Mouse (Mus musculus) myocyte (in vitro differentiated cells): ENCODE results near the gene Taf3. TPM values are rescaled to one million over a fixed set of nuclear protein-coding genes. Genes with fewer than 3 reads are reported as not detected.

Source experiments
- H3K27me3 ChIP-seq: one replicate; pipeline ENCODE4 v1.6.1; 2011; ENCODE audit not compliant: control insufficient read depth, insufficient read depth, insufficient read length
- H3K36me3 ChIP-seq: one replicate; pipeline ENCODE4 v1.6.1; 2011; ENCODE audit not compliant: control insufficient read depth, insufficient read depth
- H3K4me2 ChIP-seq: one replicate; pipeline ENCODE4 v1.6.1; 2011; ENCODE audit warnings: low read depth, control low read depth
- H3K4me3 ChIP-seq: one replicate; pipeline ENCODE4 v1.5.1; 2011; ENCODE audit warnings: mild to moderate bottlenecking, control low read depth, moderate library complexity
- H3K79me2 ChIP-seq: one replicate; pipeline ENCODE4 v1.6.1; 2011; ENCODE audit not compliant: control insufficient read depth, insufficient read depth
- H3ac ChIP-seq: one replicate; pipeline ENCODE4 v1.6.1; 2011; ENCODE audit not compliant: control insufficient read depth, insufficient read length
- CEBPB ChIP-seq: IDR thresholded peaks from 2 replicates; pipeline ENCODE4 v1.6.1; 2011; ENCODE audit warnings: mild to moderate bottlenecking, moderate library complexity; ENCODE audit not compliant: poor library complexity, insufficient read depth, severe bottlenecking
- E2F4 ChIP-seq: IDR thresholded peaks from one replicate; pipeline ENCODE4 v1.6.1; 2011; ENCODE audit warnings: mild to moderate bottlenecking, control low read depth, moderate library complexity; ENCODE audit not compliant: insufficient read depth
- MAX ChIP-seq: IDR thresholded peaks from one replicate; pipeline ENCODE4 v1.6.1; 2011; ENCODE audit warnings: low read depth, mild to moderate bottlenecking, control low read depth
- MYOD1 ChIP-seq, 3 experiments: IDR thresholded peaks; one replicate each; pipeline ENCODE4 v1.6.1; 2011; ENCODE audit warnings: control low read depth in 2 of 3, low read depth in 2 of 3, mild to moderate bottlenecking in 2 of 3, moderate library complexity in 1 of 3; ENCODE audit not compliant: insufficient read length in 2 of 3, control insufficient read depth in 1 of 3
- MYOG ChIP-seq, 3 experiments: IDR thresholded peaks; one replicate each; pipeline ENCODE4 v1.6.1; 2011; ENCODE audit warnings: control low read depth in 2 of 3, low read depth in 2 of 3, mild to moderate bottlenecking in 2 of 3; ENCODE audit not compliant: insufficient read length in 2 of 3, control insufficient read depth in 1 of 3, insufficient read depth in 1 of 3
- POLR2A ChIP-seq: IDR thresholded peaks from one replicate; pipeline ENCODE4 v1.6.1; 2011; ENCODE audit warnings: low read depth, mild to moderate bottlenecking, control low read depth, moderate library complexity; ENCODE audit not compliant: insufficient read length
- POLR2AphosphoS2 ChIP-seq: IDR thresholded peaks from one replicate; pipeline ENCODE4 v1.6.1; 2011; ENCODE audit warnings: low read depth, control low read depth; ENCODE audit not compliant: insufficient read length
- REST ChIP-seq: IDR thresholded peaks from one replicate; pipeline ENCODE4 v1.6.1; 2011; ENCODE audit warnings: mild to moderate bottlenecking, control low read depth, moderate library complexity; ENCODE audit not compliant: insufficient read depth, insufficient read length
- SRF ChIP-seq: IDR thresholded peaks from one replicate; pipeline ENCODE4 v1.6.1; 2011; ENCODE audit warnings: low read depth; ENCODE audit not compliant: control insufficient read depth, insufficient read length
- TCF12 ChIP-seq: IDR thresholded peaks from one replicate; pipeline ENCODE4 v1.6.1; 2011; ENCODE audit warnings: mild to moderate bottlenecking, control low read depth; ENCODE audit not compliant: poor library complexity, insufficient read depth, severe bottlenecking
- TCF3 ChIP-seq: IDR thresholded peaks from one replicate; pipeline ENCODE4 v1.6.1; 2011; ENCODE audit warnings: low read depth, control low read depth; ENCODE audit not compliant: insufficient read length
- USF1 ChIP-seq: IDR thresholded peaks from one replicate; pipeline ENCODE4 v1.6.1; 2011; ENCODE audit warnings: low read depth, mild to moderate bottlenecking, control low read depth, moderate library complexity
- polyA plus RNA-seq: library from polyadenylated mRNA; unstranded; fragments of >200 nt; fragmentation: generic; extraction: Trizol; gene quantifications from one replicate; pipeline ENCODE4 v1.2.1, GENCODE M21; 2012; ENCODE audit warnings: missing spikeins

Gene Taf3
- polyA plus RNA-seq, 1 experiment = 6.6 TPM

DNA sequence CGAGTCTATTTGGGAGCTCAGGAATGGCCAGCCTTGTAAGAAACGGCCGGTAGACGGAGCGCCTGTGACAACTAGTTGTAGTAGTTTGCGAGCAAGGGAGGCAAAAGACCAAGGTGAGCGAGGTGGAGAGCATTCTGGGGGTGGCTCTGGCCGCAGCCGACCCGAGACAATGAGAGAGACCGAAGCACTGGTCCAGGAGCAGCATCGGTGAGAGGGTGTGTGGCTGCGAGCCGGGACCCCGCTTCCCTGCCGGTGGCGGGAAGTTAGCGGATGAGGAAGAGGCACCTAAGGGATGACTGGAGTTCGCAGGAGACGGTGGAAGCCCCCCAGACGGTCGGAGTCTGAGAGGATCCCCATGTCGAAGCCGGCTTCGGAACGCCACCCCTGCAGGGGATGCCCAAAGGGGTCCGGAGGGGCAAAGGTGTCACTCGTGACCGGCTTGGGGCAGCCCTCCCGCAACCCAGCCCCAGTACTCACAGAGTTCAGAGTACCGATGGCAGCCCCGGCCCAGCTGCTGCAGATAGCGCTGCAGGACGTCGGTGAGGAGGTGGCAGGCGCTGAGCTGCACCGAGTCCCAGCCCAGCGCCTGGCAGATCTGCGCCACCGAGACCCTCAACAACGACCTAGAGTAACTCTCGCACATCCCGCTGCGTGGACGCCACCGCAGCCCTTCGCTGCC is 499 bp downstream of the Taf3 start:
- Histone ChIP-seq H3K36me3 (no peaks in the 10 kb centered on the region), H3K4me3 (peak overlapping the region; percentile 86), H3K27me3 (no peaks in the 10 kb centered on the region), H3K4me2 (peak overlapping the region; percentile 83), H3ac (peak overlapping the region; percentile 18), H3K79me2 (peaks cover 31% of the 10 kb centered on the region)
- TF ChIP-seq POLR2AphosphoS2 (no peak), CEBPB (no peak), SRF (no peak), POLR2A (no peak), E2F4 (no peak), USF1 (no peak), TCF12 (no peak), TCF3 (no peak), MYOD1 (IDR thresholded peaks at IDR 0.05; ENCODE audit: control insufficient read depth in 1 of 3, insufficient read length in 2 of 3, low read depth in 2 of 3) (no peak), MAX (no peak)

DNA sequence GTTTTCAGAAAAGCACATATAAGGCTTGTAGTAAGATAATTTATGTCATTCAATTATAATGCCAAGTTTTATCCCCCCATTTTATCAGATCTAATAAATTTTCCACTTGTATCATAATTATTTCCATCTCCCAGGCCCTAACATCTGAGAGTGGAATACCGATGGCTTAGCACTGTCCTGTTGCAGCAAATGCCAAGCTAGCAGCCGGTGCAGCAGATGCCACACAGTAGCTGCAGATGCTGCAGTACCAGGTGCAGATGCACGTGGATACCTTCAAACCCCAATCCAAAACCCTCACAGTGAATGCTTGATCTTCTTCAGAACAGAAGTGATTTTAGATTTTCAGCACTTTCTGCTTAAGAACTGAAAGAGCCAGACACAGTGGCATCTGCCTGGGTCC is 13.4 kb downstream of the Taf3 start:
- Histone ChIP-seq H3K4me2 (no peak overlapping the region), H3K27me3 (no peaks in the 10 kb centered on the region), H3K4me3 (no peak overlapping the region), H3K79me2 (peaks cover 3% of the 10 kb centered on the region), H3ac (no peak overlapping the region), H3K36me3 (no peaks in the 10 kb centered on the region)
- TF ChIP-seq E2F4 (no peak), MAX (no peak), MYOD1 (IDR thresholded peaks at IDR 0.05; ENCODE audit: control insufficient read depth in 1 of 3, insufficient read length in 2 of 3, low read depth in 2 of 3) (no peak), POLR2A (no peak), POLR2AphosphoS2 (no peak), REST (no peak), USF1 (no peak), SRF (no peak), TCF12 (no peak), MYOG (IDR thresholded peaks at IDR 0.05; ENCODE audit: control insufficient read depth in 1 of 3, insufficient read depth in 1 of 3, insufficient read length in 2 of 3, low read depth in 2 of 3) (no peak), TCF3 (no peak), CEBPB (no peak)

DNA sequence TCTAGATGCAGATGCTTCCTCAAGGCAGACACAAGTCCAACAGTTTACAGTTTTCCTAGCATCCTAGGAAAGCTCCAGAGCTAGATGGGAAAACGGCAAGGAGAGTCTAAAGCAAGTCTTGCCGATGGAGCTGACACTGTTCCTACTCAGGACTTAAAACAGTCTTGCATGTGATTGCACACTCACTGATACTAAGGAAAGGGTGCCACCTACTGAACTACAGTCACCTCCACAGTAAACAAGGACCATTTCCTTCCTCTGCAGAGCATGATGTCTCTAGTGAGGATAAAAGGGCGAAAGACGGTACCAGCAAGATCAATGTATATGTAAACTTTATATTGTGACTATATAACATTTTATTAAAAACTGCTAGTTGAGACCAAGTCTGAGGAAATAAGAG is 14.7 kb downstream of the Taf3 start:
- Histone ChIP-seq H3K27me3 (no peaks in the 10 kb centered on the region), H3ac (no peak overlapping the region), H3K36me3 (no peaks in the 10 kb centered on the region), H3K79me2 (peaks cover 3% of the 10 kb centered on the region), H3K4me2 (no peak overlapping the region), H3K4me3 (no peak overlapping the region)
- TF ChIP-seq MAX (no peak), E2F4 (no peak), MYOD1 (IDR thresholded peaks at IDR 0.05; ENCODE audit: control insufficient read depth in 1 of 3, insufficient read length in 2 of 3, low read depth in 2 of 3) (no peak), SRF (no peak), REST (no peak), CEBPB (no peak)

DNA sequence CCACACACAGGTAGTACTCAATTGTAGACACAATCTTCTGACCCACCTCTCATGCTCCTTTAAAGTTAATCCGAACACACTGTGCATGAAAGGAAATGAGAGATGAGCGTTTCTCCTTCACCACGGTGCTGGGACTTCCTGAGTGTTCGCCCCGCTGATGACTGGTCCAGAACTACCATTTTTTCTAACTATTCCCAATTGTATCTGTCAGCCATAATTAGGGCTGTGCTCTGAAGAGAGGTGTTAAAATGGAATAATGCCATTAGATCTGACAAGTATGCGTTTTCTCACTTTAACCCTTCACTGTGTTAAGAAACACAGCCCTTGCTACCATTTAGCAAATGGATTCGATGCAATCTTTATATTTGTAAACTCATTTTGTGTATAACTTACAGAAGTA is 18.6 kb downstream of the Taf3 start:
- Histone ChIP-seq H3K4me3 (no peak overlapping the region), H3K4me2 (no peak overlapping the region), H3K27me3 (no peaks in the 10 kb centered on the region), H3K36me3 (no peaks in the 10 kb centered on the region), H3ac (no peak overlapping the region), H3K79me2 (peaks cover 4% of the 10 kb centered on the region)
- TF ChIP-seq TCF3 (no peak), POLR2AphosphoS2 (no peak), MAX (no peak), TCF12 (no peak), SRF (no peak), REST (no peak), USF1 (no peak)

DNA sequence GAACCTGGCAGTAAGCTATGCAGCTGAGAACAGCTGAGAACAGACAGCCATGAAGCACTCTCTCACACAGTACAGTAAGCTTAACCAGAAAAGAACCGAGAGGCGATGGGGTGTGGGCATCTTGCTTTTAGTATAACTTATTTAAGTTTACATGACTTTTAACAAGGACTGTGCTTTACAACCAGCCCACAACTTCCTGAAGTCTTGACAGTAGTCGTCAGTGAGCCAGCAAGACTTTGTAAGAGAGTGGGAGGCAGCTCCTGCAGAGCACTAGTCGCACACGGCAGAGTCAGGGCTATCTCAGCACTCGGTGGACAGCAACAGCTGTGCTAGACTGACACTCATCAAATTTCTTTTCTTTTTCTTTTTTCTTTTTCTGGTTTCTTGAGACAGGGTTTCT is 24.1 kb downstream of the Taf3 start:
- Histone ChIP-seq H3ac (no peak overlapping the region), H3K4me3 (no peak overlapping the region), H3K27me3 (no peaks in the 10 kb centered on the region), H3K36me3 (no peaks in the 10 kb centered on the region), H3K79me2 (peaks cover 4% of the 10 kb centered on the region), H3K4me2 (no peak overlapping the region)
- no peak for TF ChIP-seq TCF3
- TF ChIP-seq TCF12 = no peak
- peak in 1 of 3 experiments; percentile 23 for TF ChIP-seq MYOD1 (IDR thresholded peaks at IDR 0.05; ENCODE audit: control insufficient read depth in 1 of 3, insufficient read length in 2 of 3, low read depth in 2 of 3)
